Mouse (Mus musculus): ENCODE measurements at regions not wholly inside any gene's neighbourhood (a gene's known extent, or its start where the extent isn't known, plus 50 kb on each side); places are given as distances from the start of the nearest gene placed in this dataset.
A peak's percentile ranks its signal among the peaks of the same experiment; 100 is the strongest.

DNA sequence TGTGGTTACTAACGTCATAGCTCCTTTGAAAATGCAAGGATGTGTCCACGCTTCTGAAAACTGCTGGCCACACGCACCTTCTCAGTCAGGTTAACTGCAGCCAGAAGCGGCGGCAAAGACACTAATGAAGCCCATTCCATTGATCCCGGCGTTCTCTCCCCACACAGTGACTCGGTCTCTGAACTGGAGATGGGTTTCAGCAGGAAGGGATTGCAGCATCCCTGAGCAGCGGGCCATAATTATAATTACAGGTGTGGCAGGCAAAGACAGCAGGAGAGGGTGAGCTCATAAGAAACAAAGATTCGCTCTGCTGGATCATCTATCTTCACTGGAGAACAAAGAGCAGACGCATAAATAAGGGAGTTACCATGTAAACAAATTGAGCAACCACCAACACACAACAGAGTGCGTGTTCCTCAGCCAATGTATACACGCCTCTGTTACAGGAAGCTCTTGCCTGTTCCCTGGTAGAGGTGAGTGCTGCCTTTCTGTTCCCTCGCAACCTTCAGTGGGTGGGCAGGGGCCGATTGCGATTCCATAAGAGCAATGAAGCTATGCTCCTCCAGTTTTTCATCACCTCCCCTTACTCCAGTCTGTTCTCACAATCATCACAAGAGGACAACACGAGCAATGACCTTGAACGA is 71.9 kb upstream of the Cerkl start:
- 40% methylated on average over 18 of the region's 18 CpGs for WGBS
- Histone ChIP-seq H3K27ac (ENCODE audit: low read length) (no peak overlapping the region), H3K9ac (replicated peaks; ENCODE audit: low read depth, low read length) (no peak overlapping the region), H3K36me3 (ENCODE audit: control insufficient read depth, insufficient read depth) (no peaks in the 10 kb centered on the region), H3K4me1 (replicated peaks; ENCODE audit: control insufficient read depth, insufficient read depth, low read length) (peaks cover 7% of the 10 kb centered on the region; the same call in 1 of the 2 replicates), H3K27me3 (replicated peaks; ENCODE audit: control insufficient read depth, insufficient read depth, low read length) (no peaks in the 10 kb centered on the region), H3K4me2 (ENCODE audit: low read length) (no peak overlapping the region), H3K4me3 (replicated peaks; ENCODE audit: low read length) (no peak overlapping the region), H3K9me3 (ENCODE audit: control insufficient read depth, low read length) (no peaks in the 10 kb centered on the region)
- ATAC-seq: peak; percentile 18; the same call in 1 of the 2 replicates

DNA sequence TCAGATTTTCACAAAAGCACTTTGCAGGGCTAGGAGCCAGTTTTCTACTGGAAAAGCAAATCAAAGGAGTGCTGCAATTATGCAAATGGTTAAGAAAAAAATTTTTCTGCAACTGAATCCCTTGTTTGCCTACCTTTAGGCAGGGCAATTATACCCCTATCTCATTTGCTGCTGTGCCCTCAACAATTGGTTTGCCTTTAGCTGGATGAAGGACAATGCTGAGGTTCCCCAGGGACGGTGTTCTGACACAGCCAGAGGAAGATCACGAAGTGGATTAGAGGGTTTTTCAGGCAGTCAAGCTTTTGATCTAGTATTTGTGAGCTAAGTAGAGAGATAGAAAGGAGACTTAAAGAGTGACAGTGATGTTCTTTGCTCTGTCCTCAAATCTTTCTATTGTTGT is 72.6 kb upstream of the Cerkl start:
- peaks cover 7% of the 10 kb centered on the region; the same call in 1 of the 2 replicates for H3K4me1 ChIP-seq (replicated peaks; ENCODE audit: control insufficient read depth, insufficient read depth, low read length)
- H3K4me2 ChIP-seq (ENCODE audit: low read length): no peak overlapping the region
- no peaks in the 10 kb centered on the region for H3K27me3 ChIP-seq (replicated peaks; ENCODE audit: control insufficient read depth, insufficient read depth, low read length)
- 7% methylated on average over 2 of the region's 2 CpGs for whole genome bisulfite sequencing
- peak; percentile 72 for ATAC-seq
- no peak overlapping the region for H3K27ac ChIP-seq (ENCODE audit: low read length)
- no peaks in the 10 kb centered on the region for H3K36me3 ChIP-seq (ENCODE audit: control insufficient read depth, insufficient read depth)
- no peaks in the 10 kb centered on the region for H3K9me3 ChIP-seq (ENCODE audit: control insufficient read depth, low read length)
- H3K9ac ChIP-seq (replicated peaks; ENCODE audit: low read depth, low read length): no peak overlapping the region
- H3K4me3 ChIP-seq (replicated peaks; ENCODE audit: low read length): no peak overlapping the region

DNA sequence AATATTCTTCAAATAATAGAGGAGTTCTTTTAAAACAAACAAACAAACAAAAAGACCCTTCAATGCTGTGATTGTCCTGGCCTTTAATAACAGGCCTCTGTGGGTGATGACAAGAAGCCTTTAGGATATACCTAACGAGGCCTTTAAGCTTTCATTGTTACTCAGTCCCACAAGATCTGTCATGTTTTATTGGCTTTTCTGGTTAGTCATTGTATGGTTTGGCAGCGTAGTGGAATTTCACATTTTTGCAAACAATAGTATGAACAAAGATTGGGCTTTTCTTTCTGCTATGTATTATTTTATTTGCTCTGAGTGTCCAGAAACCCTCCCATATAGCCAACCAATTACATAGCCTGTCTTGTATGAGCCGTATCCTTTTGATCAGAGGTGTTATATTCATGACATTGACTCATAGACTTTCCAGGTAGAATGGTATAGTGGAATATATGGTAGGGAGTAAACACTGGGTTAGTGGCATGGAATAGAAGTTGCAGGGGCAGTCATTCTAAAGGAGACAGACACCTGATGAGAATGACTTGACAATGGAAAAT is 76.1 kb upstream of the Cerkl start:
- Histone ChIP-seq H3K27me3 (replicated peaks; ENCODE audit: control insufficient read depth, insufficient read depth, low read length) (no peaks in the 10 kb centered on the region), H3K4me1 (replicated peaks; ENCODE audit: control insufficient read depth, insufficient read depth, low read length) (peaks cover 5% of the 10 kb centered on the region; the same call in 1 of the 2 replicates), H3K9ac (replicated peaks; ENCODE audit: low read depth, low read length) (no peak overlapping the region), H3K9me3 (ENCODE audit: control insufficient read depth, low read length) (no peaks in the 10 kb centered on the region), H3K27ac (ENCODE audit: low read length) (no peak overlapping the region), H3K4me3 (replicated peaks; ENCODE audit: low read length) (no peak overlapping the region), H3K4me2 (ENCODE audit: low read length) (no peak overlapping the region), H3K36me3 (ENCODE audit: control insufficient read depth, insufficient read depth) (no peaks in the 10 kb centered on the region)
- 53% methylated on average over 3 of the region's 3 CpGs for WGBS
- ATAC-seq: no peak

DNA sequence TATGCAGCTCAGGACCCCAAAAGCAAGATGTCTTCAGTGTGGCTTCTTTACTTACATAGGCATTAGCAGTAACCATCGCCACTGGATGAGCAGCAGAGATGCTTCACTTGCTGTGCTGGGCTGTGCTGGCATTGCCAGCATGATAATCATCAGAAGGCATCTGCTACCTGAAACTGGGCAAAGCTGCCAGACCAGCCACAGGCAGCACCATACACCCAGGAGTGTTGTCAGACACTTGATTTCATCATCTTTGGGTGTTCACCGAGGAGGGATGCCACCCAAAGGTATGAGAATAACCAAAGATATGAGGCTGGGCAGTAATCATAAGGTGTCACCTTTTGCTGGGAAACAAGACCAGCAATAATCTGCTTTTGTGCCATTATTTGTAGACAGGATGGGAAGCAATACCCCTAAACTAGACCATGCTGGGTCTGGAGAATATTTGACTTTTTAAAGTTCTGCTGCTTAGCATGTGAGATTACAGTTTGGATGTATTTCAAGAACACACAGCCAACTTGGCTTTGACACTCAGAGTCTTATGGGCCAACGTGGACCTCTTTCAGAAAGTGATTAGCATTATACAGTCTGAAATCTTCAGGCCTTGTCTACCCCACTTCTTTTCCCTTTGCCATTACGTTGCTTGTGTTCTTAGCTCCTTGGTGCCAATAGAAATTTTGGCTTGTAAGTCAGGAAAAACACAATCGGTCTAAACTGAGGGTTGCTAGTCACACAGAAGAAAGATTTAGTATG is 80.7 kb upstream of the Cerkl start:
- H3K4me1 ChIP-seq (replicated peaks; ENCODE audit: control insufficient read depth, insufficient read depth, low read length): no peaks in the 10 kb centered on the region
- H3K36me3 ChIP-seq (ENCODE audit: control insufficient read depth, insufficient read depth): no peaks in the 10 kb centered on the region
- WGBS: 62% methylated on average over 5 of the region's 5 CpGs
- ATAC-seq: peak; percentile 45; the same call in 1 of the 2 replicates
- H3K4me3 ChIP-seq (replicated peaks; ENCODE audit: low read length): no peak overlapping the region
- no peaks in the 10 kb centered on the region for H3K27me3 ChIP-seq (replicated peaks; ENCODE audit: control insufficient read depth, insufficient read depth, low read length)
- H3K27ac ChIP-seq (ENCODE audit: low read length): no peak overlapping the region
- no peak overlapping the region for H3K4me2 ChIP-seq (ENCODE audit: low read length)
- H3K9ac ChIP-seq (replicated peaks; ENCODE audit: low read depth, low read length): no peak overlapping the region
- H3K9me3 ChIP-seq (ENCODE audit: control insufficient read depth, low read length): no peaks in the 10 kb centered on the region

DNA sequence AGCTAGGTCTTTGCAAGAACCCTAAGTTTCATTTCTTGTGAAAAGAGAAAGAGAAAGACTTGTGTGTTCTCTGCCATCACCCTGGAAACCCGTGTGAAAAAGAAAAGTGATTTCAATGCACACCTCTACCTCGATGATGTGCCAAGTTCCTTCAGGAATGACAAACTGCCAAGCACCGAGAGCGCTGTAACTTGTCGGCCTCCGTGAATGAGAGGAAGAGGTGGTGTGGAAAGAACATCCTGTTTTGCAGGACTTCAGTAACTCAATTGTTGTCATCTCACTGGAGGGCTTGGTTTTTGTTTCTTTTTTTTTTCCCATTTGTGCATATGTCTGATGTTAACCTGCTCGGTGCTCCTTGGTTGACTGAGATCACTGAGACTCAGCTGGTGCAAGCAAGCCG is 83.8 kb upstream of the Cerkl start:
- Histone ChIP-seq H3K9me3 (ENCODE audit: control insufficient read depth, low read length) (no peaks in the 10 kb centered on the region), H3K4me2 (ENCODE audit: low read length) (no peak overlapping the region), H3K27me3 (replicated peaks; ENCODE audit: control insufficient read depth, insufficient read depth, low read length) (no peaks in the 10 kb centered on the region), H3K9ac (replicated peaks; ENCODE audit: low read depth, low read length) (no peak overlapping the region), H3K4me3 (replicated peaks; ENCODE audit: low read length) (no peak overlapping the region), H3K4me1 (replicated peaks; ENCODE audit: control insufficient read depth, insufficient read depth, low read length) (no peaks in the 10 kb centered on the region), H3K36me3 (ENCODE audit: control insufficient read depth, insufficient read depth) (no peaks in the 10 kb centered on the region), H3K27ac (ENCODE audit: low read length) (no peak overlapping the region)
- ATAC-seq: no peak
- WGBS: 87% methylated on average over 8 of the region's 8 CpGs

- no peak overlapping the region for H3K27ac ChIP-seq (ENCODE audit: low read length)
- WGBS: 63% methylated on average over 6 of the region's 6 CpGs
- no peak overlapping the region for H3K9ac ChIP-seq (replicated peaks; ENCODE audit: low read depth, low read length)
- no peaks in the 10 kb centered on the region for H3K9me3 ChIP-seq (ENCODE audit: control insufficient read depth, low read length)
- no peak for ATAC-seq
- no peaks in the 10 kb centered on the region for H3K4me1 ChIP-seq (replicated peaks; ENCODE audit: control insufficient read depth, insufficient read depth, low read length)
- no peaks in the 10 kb centered on the region for H3K36me3 ChIP-seq (ENCODE audit: control insufficient read depth, insufficient read depth)
- H3K4me3 ChIP-seq (replicated peaks; ENCODE audit: low read length): no peak overlapping the region
- no peak overlapping the region for H3K4me2 ChIP-seq (ENCODE audit: low read length)
- H3K27me3 ChIP-seq (replicated peaks; ENCODE audit: control insufficient read depth, insufficient read depth, low read length): no peaks in the 10 kb centered on the region
Observed at GRCm38 (mm10) chr2:79542191-79542980, 85.8 kb upstream of the Cerkl start.

DNA sequence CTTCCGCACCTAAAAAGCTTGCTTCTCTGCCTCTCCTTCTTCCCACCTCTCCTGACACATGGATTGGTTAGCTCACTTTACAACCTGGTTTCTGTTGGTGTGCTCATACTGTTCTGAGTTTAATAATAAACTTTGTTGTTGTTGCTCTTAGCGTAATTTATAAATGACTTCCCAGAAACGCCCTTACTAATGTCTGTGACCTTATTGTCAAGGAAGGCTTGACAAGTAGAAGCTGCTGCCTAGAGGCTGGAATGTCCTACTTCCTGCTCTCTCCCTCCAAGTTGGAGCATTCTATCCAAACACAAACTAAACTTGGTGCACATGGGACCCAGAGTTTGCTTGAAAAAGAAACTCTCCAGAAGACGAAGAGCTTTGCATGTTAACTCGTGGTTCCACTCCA is 86.9 kb upstream of the Cerkl start:
- WGBS: 89% methylated on average over 5 of the region's 5 CpGs
- no peaks in the 10 kb centered on the region for H3K4me1 ChIP-seq (replicated peaks; ENCODE audit: control insufficient read depth, insufficient read depth, low read length)
- H3K36me3 ChIP-seq (ENCODE audit: control insufficient read depth, insufficient read depth): no peaks in the 10 kb centered on the region
- H3K4me2 ChIP-seq (ENCODE audit: low read length): no peak overlapping the region
- no peak for ATAC-seq
- H3K27me3 ChIP-seq (replicated peaks; ENCODE audit: control insufficient read depth, insufficient read depth, low read length): no peaks in the 10 kb centered on the region
- H3K9ac ChIP-seq (replicated peaks; ENCODE audit: low read depth, low read length): no peak overlapping the region
- H3K4me3 ChIP-seq (replicated peaks; ENCODE audit: low read length): no peak overlapping the region
- no peaks in the 10 kb centered on the region for H3K9me3 ChIP-seq (ENCODE audit: control insufficient read depth, low read length)
- no peak overlapping the region for H3K27ac ChIP-seq (ENCODE audit: low read length)

DNA sequence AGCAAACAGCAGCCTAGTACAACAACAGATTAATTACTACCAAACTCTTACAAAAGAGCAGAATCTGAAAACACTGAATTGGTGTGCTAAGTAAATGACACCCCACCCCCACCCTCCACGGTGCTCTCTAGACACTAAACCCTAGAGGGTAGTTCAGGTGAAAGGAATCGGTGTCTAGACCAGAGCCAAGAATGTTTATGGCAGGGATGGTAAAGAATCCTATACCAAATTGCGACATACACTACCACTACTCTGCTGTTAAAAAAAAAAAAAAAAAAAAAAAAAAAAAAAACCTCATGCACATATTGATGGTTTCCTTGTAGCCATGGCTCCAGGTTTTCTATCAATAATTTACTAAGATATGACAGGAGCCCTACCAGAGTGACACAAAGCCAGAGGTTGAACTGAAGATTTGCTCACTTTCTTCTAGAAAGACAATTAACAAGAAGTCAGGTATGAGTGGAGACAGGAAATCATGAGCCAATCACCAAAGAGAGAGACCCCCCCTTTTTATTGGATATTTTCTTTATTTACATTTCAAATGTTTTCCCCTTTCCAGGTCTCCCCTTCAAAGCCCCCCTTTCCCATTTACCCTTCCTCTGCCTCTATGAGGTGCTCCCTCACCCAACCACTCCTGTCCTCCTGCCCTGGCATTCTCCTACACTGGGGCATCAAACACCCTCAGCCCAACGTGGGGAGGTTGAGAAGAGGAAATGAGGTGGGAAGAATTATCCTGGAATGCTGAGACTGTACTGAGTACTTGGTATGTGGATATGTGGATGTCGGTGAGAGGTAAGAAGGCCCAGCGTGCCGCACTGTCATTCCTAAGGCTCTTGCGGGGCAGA is 87.6 kb upstream of the Cerkl start:
- Histone ChIP-seq H3K4me3 (replicated peaks; ENCODE audit: low read length) (no peak overlapping the region), H3K36me3 (ENCODE audit: control insufficient read depth, insufficient read depth) (no peaks in the 10 kb centered on the region), H3K9me3 (ENCODE audit: control insufficient read depth, low read length) (no peaks in the 10 kb centered on the region), H3K4me1 (replicated peaks; ENCODE audit: control insufficient read depth, insufficient read depth, low read length) (no peaks in the 10 kb centered on the region), H3K27ac (ENCODE audit: low read length) (no peak overlapping the region), H3K9ac (replicated peaks; ENCODE audit: low read depth, low read length) (no peak overlapping the region), H3K4me2 (ENCODE audit: low read length) (no peak overlapping the region), H3K27me3 (replicated peaks; ENCODE audit: control insufficient read depth, insufficient read depth, low read length) (no peaks in the 10 kb centered on the region)
- 86% methylated on average over 8 of the region's 8 CpGs for WGBS
- no peak for ATAC-seq
